Mouse (Mus musculus): ENCODE data around the gene Diaph3. TPM values are rescaled to one million over a fixed set of nuclear protein-coding genes. Genes with fewer than 3 reads are reported as not detected.
"Not testable (repeated sequence)": the region's sequence is repeated elsewhere in the genome, so short reads cannot be mapped to it uniquely, and the experiment has no call there.

Diaph3 gene
- polyA plus RNA-seq, 1 experiment = 10.7 TPM

- no peak for TF ChIP-seq FLI1 (IDR thresholded peaks at IDR 0.05; ENCODE audit: low read length)
- Histone ChIP-seq H3K36me3 (replicated peaks; ENCODE audit: low read length) (peaks cover 34% of the 10 kb centered on the region), H3K9me3 (no peaks in the 10 kb centered on the region), H3K4me1 (peaks cover 15% of the 10 kb centered on the region), H3K4me3 (replicated peaks) (no peak overlapping the region), H3K27me3 (replicated peaks) (no peaks in the 10 kb centered on the region)
Measured at GRCm38 (mm10) chr14:87088456-87088855, 52.6 kb downstream of the Diaph3 start.

GRCm38 (mm10) chr14:87087996-87088395, 53.0 kb downstream of the Diaph3 start:
- Histone ChIP-seq H3K36me3 (replicated peaks; ENCODE audit: low read length) (peaks cover 34% of the 10 kb centered on the region), H3K9me3 (no peaks in the 10 kb centered on the region), H3K27me3 (replicated peaks) (no peaks in the 10 kb centered on the region), H3K4me1 (peaks cover 13% of the 10 kb centered on the region), H3K4me3 (replicated peaks) (no peak overlapping the region)
- TF ChIP-seq GATA1 (IDR thresholded peaks at IDR 0.05; ENCODE audit: borderline replicate concordance, low read length) (no peak), FLI1 (IDR thresholded peaks at IDR 0.05; ENCODE audit: low read length) (no peak)

GRCm38 (mm10) chr14:87084906-87085305, 56.1 kb downstream of the Diaph3 start:
- not testable (repeated sequence) for H3K9me3 ChIP-seq; H3K4me3 ChIP-seq (replicated peaks); H3K27me3 ChIP-seq (replicated peaks); H3K4me1 ChIP-seq
- H3K36me3 ChIP-seq (replicated peaks; ENCODE audit: low read length) = peaks cover 29% of the 10 kb centered on the region

- Histone ChIP-seq H3K4me1 (0 out of 2 replicates have a peak, but pooled peaks cover 3% of the 10 kb centered on the region), H3K4me3 (replicated peaks) (no peak overlapping the region), H3K9me3 (no peaks in the 10 kb centered on the region), H3K36me3 (replicated peaks; ENCODE audit: low read length) (peaks cover 20% of the 10 kb centered on the region), H3K27me3 (replicated peaks) (no peaks in the 10 kb centered on the region)
- no peak for TF ChIP-seq GATA1 (IDR thresholded peaks at IDR 0.05; ENCODE audit: borderline replicate concordance, low read length)
- TF ChIP-seq FLI1 (IDR thresholded peaks at IDR 0.05; ENCODE audit: low read length) = no peak
Measured at GRCm38 (mm10) chr14:87083911-87084310, 57.1 kb downstream of the Diaph3 start.

- TF ChIP-seq FLI1 (IDR thresholded peaks at IDR 0.05; ENCODE audit: low read length) = no peak
- H3K4me3 ChIP-seq (replicated peaks) = no peak overlapping the region
- peaks cover 3% of the 10 kb centered on the region; the same call in 1 of the 2 replicates for H3K4me1 ChIP-seq
- H3K9me3 ChIP-seq = no peaks in the 10 kb centered on the region
- no peaks in the 10 kb centered on the region for H3K27me3 ChIP-seq (replicated peaks)
- peaks cover 6% of the 10 kb centered on the region for H3K36me3 ChIP-seq (replicated peaks; ENCODE audit: low read length)
Measured at GRCm38 (mm10) chr14:87079725-87080124, 61.3 kb downstream of the Diaph3 start.

GRCm38 (mm10) chr14:87075021-87075531, 66.0 kb downstream of the Diaph3 start:
- no peaks in the 10 kb centered on the region for H3K27me3 ChIP-seq (replicated peaks)
- TF ChIP-seq GATA1 (IDR thresholded peaks at IDR 0.05; ENCODE audit: borderline replicate concordance, low read length) (no peak), FLI1 (IDR thresholded peaks at IDR 0.05; ENCODE audit: low read length) (no peak)
- peaks cover 3% of the 10 kb centered on the region; the same call in 1 of the 2 replicates for H3K4me1 ChIP-seq
- peaks cover 25% of the 10 kb centered on the region for H3K36me3 ChIP-seq (replicated peaks; ENCODE audit: low read length)
- H3K9me3 ChIP-seq = no peaks in the 10 kb centered on the region
- H3K4me3 ChIP-seq (replicated peaks) = no peak overlapping the region

GRCm38 (mm10) chr14:87064281-87064680, 76.8 kb downstream of the Diaph3 start:
- Histone ChIP-seq H3K36me3 (replicated peaks; ENCODE audit: low read length) (peaks cover 10% of the 10 kb centered on the region), H3K9me3 (no peaks in the 10 kb centered on the region; the same call in 1 of the 2 replicates), H3K27me3 (replicated peaks) (no peaks in the 10 kb centered on the region), H3K4me3 (replicated peaks) (no peak overlapping the region), H3K4me1 (no peaks in the 10 kb centered on the region)
- TF ChIP-seq FLI1 (IDR thresholded peaks at IDR 0.05; ENCODE audit: low read length) (no peak), GATA1 (IDR thresholded peaks at IDR 0.05; ENCODE audit: borderline replicate concordance, low read length) (no peak)

- H3K4me3 ChIP-seq (replicated peaks) = no peak overlapping the region
- H3K9me3 ChIP-seq = peaks cover 6% of the 10 kb centered on the region
- no peak for TF ChIP-seq GATA1 (IDR thresholded peaks at IDR 0.05; ENCODE audit: borderline replicate concordance, low read length)
- TF ChIP-seq FLI1 (IDR thresholded peaks at IDR 0.05; ENCODE audit: low read length) = no peak
- H3K4me1 ChIP-seq = no peaks in the 10 kb centered on the region
- H3K27me3 ChIP-seq (replicated peaks) = no peaks in the 10 kb centered on the region
- peaks cover 18% of the 10 kb centered on the region for H3K36me3 ChIP-seq (replicated peaks; ENCODE audit: low read length)
Measured at GRCm38 (mm10) chr14:87056169-87056568, 84.9 kb downstream of the Diaph3 start.

- TF ChIP-seq FLI1 (IDR thresholded peaks at IDR 0.05; ENCODE audit: low read length) = no peak
- TF ChIP-seq GATA1 (IDR thresholded peaks at IDR 0.05; ENCODE audit: borderline replicate concordance, low read length) = no peak
- H3K4me1 ChIP-seq = peaks cover 5% of the 10 kb centered on the region; the same call in 1 of the 2 replicates
- peaks cover 17% of the 10 kb centered on the region for H3K36me3 ChIP-seq (replicated peaks; ENCODE audit: low read length)
- no peaks in the 10 kb centered on the region for H3K27me3 ChIP-seq (replicated peaks)
- no peak overlapping the region for H3K4me3 ChIP-seq (replicated peaks)
- H3K9me3 ChIP-seq = peaks cover 6% of the 10 kb centered on the region
Measured at GRCm38 (mm10) chr14:87051187-87051586, 89.8 kb downstream of the Diaph3 start.

- Histone ChIP-seq H3K4me3 (replicated peaks) (peak overlapping the region; percentile 51), H3K36me3 (replicated peaks; ENCODE audit: low read length) (peaks cover 2% of the 10 kb centered on the region), H3K9me3 (no peaks in the 10 kb centered on the region), H3K27me3 (replicated peaks) (no peaks in the 10 kb centered on the region), H3K4me1 (peaks cover 19% of the 10 kb centered on the region)
- TF ChIP-seq GATA1 (IDR thresholded peaks at IDR 0.05; ENCODE audit: borderline replicate concordance, low read length) = no peak
- no peak for TF ChIP-seq FLI1 (IDR thresholded peaks at IDR 0.05; ENCODE audit: low read length)
Measured at GRCm38 (mm10) chr14:87044401-87044806, 96.6 kb downstream of the Diaph3 start.

GRCm38 (mm10) chr14:87020240-87020639, 120.8 kb downstream of the Diaph3 start:
- no peak for TF ChIP-seq FLI1 (IDR thresholded peaks at IDR 0.05; ENCODE audit: low read length)
- no peak for TF ChIP-seq GATA1 (IDR thresholded peaks at IDR 0.05; ENCODE audit: borderline replicate concordance, low read length)
- H3K4me1 ChIP-seq = peaks cover 6% of the 10 kb centered on the region; the same call in 1 of the 2 replicates
- no peak overlapping the region for H3K4me3 ChIP-seq (replicated peaks)
- peaks cover 33% of the 10 kb centered on the region for H3K36me3 ChIP-seq (replicated peaks; ENCODE audit: low read length)
- no peaks in the 10 kb centered on the region for H3K27me3 ChIP-seq (replicated peaks)
- 0 out of 2 replicates have a peak, but pooled peaks cover 5% of the 10 kb centered on the region for H3K9me3 ChIP-seq

Measured in megakaryocyte, embryonic 14.5 days (primary cell).